Mouse (Mus musculus) neural tube, embryonic 11.5 days (tissue): Measurements from ENCODE around the gene Dusp14. TPM values are rescaled to one million over a fixed set of nuclear protein-coding genes. Genes with fewer than 3 reads are reported as not detected.

Experiments
- ATAC-seq: fragments of 200-750 bp; cut with Nextera tagmentation; 2 replicates; pipeline ENCODE4 v1.8.0; 2017; ENCODE audit warnings: moderate number of reproducible peaks, mild to moderate bottlenecking, moderate TSS enrichment, moderate library complexity; ENCODE audit not compliant: insufficient read depth, low FRiP score, low TSS enrichment
- DNase-seq: peaks from one replicate; pipeline ENCODE4 v3.0.0-alpha.2; 2015; ENCODE audit warnings: low spot score
- H3K27ac ChIP-seq: fragments of 300-500 bp; sonication (generic); 2 replicates; pipeline ENCODE4 v1.5.1; 2014; ENCODE audit warnings: low read depth, mild to moderate bottlenecking, low read length
- H3K27me3 ChIP-seq: fragments of 300-500 bp; sonication (generic); 2 replicates; pipeline ENCODE4 v1.6.1; 2014; ENCODE audit warnings: mild to moderate bottlenecking, low read length, mixed read lengths; ENCODE audit not compliant: control insufficient read depth, insufficient read depth
- H3K36me3 ChIP-seq: fragments of 300-500 bp; sonication (generic); 2 replicates; pipeline ENCODE4 v1.6.1; 2014; ENCODE audit warnings: mild to moderate bottlenecking, low read length, moderate library complexity, mixed read lengths; ENCODE audit not compliant: control insufficient read depth, insufficient read depth
- H3K4me1 ChIP-seq: fragments of 300-500 bp; sonication (generic); 2 replicates; pipeline ENCODE4 v1.6.1; 2014; ENCODE audit warnings: low read length, mixed read lengths; ENCODE audit not compliant: control insufficient read depth, insufficient read depth
- H3K4me2 ChIP-seq: fragments of 300-500 bp; sonication (generic); 2 replicates; pipeline ENCODE4 v1.6.1; 2014; ENCODE audit warnings: low read depth, mild to moderate bottlenecking, moderate library complexity
- H3K4me3 ChIP-seq: fragments of 300-500 bp; sonication (generic); 2 replicates; pipeline ENCODE4 v1.5.1; 2014; ENCODE audit warnings: low read depth, low read length
- H3K9ac ChIP-seq: fragments of 300-500 bp; sonication (generic); 2 replicates; pipeline ENCODE4 v1.6.1; 2014; ENCODE audit warnings: mild to moderate bottlenecking, low read length
- H3K9me3 ChIP-seq: fragments of 300-500 bp; sonication (generic); 2 replicates; pipeline ENCODE4 v1.6.1; 2016; ENCODE audit warnings: low read length; ENCODE audit not compliant: control insufficient read depth
- WGBS: fragments of 180-500 bp; shearing (Covaris S2); extraction: QIAGEN DNeasy Blood & Tissue Kit; methylation state at CpG from one replicate; pipeline ENCODE4 v1.1.7; 2014; 5-methylcytosine and 5-hydroxymethylcytosine counted together
- polyA plus RNA-seq: library from polyadenylated mRNA; unstranded; fragments of >200 nt; fragmentation: Nextera tagmentation; extraction: Ambion mirVana; gene quantifications from 2 replicates; pipeline ENCODE4 v1.2.1, GENCODE M21; 2014

The Dusp14 gene
- polyA plus RNA-seq, 1 experiment from 2014 or later, result 13.1 TPM

DNA sequence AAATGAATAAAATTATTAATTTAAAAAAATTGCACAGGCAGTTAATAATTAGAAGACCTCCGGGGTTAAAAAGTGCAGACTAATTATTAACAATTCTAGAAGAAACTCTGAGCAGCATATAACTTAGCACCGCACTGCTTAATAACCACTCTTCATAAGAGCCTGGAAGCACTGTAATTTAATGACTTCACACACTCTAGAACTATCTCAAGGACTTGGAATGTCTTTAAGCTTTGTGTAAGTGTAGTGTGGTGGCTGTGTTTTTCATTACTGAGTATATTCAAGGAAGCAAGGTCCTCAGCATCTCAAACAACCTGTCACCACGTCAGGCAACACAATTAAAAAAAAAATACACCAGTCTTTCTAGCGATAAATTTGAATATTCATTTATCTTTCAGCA is 26.0 kb upstream of the Dusp14 start:
- H3K36me3 ChIP-seq, result no peaks in the 10 kb centered on the region; the same call in 1 of the 2 replicates
- no peak for ATAC-seq
- no peak overlapping the region for H3K4me3 ChIP-seq
- H3K4me1 ChIP-seq, result no peaks in the 10 kb centered on the region
- no peaks in the 10 kb centered on the region for H3K27me3 ChIP-seq
- H3K9ac ChIP-seq, result no peak overlapping the region
- no peak overlapping the region for H3K27ac ChIP-seq
- H3K9me3 ChIP-seq, result no peaks in the 10 kb centered on the region
- DNase-seq, result no peak
- H3K4me2 ChIP-seq, result no peak overlapping the region
- WGBS, result 85% methylated on average over 4 of the region's 4 CpGs

DNA sequence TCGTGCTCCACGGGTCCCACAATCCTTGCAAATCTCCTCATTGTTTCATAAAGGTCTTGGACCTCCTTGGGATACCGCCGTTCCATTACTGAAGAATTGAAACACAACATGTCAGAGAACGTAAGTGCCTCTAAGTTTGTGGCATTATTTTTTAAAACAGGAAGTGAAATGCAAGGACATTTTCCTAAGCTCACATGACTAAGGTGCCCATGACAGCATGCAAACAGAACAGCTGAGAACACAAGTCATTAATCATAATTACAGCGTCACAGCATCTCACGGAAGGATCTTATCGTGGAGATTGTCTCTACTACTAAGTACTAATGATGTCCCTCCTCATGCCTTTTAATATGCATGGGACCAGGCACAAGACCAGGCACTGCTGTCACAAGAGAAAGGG is 21.5 kb upstream of the Dusp14 start:
- H3K4me3 ChIP-seq, result no peak overlapping the region
- no peaks in the 10 kb centered on the region; the same call in 1 of the 2 replicates for H3K36me3 ChIP-seq
- H3K4me2 ChIP-seq, result no peak overlapping the region
- no peaks in the 10 kb centered on the region for H3K4me1 ChIP-seq
- H3K9ac ChIP-seq, result no peak overlapping the region
- ATAC-seq, result no peak
- WGBS, result 91% methylated on average over 8 of the region's 8 CpGs
- H3K27ac ChIP-seq, result no peak overlapping the region
- DNase-seq, result no peak
- no peaks in the 10 kb centered on the region for H3K27me3 ChIP-seq
- H3K9me3 ChIP-seq, result no peaks in the 10 kb centered on the region

DNA sequence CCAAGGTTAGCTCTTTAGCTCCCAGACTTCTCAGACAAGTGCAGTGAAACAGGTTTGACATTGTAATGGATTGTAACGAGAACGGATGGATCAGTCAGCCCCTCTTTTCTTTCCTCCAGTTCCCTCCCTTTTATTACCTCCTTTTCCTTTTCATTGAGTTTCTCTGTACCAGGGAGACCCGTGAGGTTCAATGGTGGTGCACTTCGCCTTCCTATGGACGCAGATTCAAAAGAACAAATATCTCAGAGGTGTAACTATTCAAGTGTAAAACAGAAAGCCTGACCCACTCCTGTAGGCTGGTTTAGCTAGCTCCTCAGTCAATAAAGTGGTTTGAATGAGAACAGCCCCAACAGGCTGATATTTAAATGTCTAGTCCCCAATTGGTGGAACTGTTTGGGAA is 12.8 kb upstream of the Dusp14 start:
- DNase-seq (no peak), ATAC-seq (no peak)
- Histone ChIP-seq H3K4me3 (no peak overlapping the region), H3K9me3 (no peaks in the 10 kb centered on the region), H3K27ac (no peak overlapping the region), H3K4me2 (no peak overlapping the region), H3K4me1 (no peaks in the 10 kb centered on the region), H3K27me3 (no peaks in the 10 kb centered on the region), H3K36me3 (peaks cover 2% of the 10 kb centered on the region; the same call in 1 of the 2 replicates), H3K9ac (no peak overlapping the region)
- 80% methylated on average over 5 of the region's 5 CpGs for WGBS

DNA sequence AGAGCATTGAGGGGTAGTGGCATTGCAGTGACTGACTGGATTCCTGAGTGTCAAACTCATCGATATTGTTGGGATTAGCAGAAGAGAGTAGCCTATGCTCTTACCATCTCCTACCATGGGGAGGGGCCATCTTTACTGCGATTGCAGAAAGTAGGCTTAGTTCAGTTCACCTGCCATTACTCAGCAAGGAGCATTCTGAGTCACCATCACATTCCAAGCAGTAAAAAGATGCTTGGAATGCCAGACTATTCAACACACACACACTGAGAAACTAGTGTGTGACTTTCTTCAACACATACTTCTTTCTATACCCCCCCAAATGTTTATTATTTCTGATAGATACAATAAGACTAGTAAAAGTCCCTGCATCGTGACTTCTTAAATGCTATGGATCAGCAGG is 11.3 kb upstream of the Dusp14 start:
- no peaks in the 10 kb centered on the region for H3K27me3 ChIP-seq
- H3K4me2 ChIP-seq, result no peak overlapping the region
- no peak overlapping the region for H3K4me3 ChIP-seq
- DNase-seq, result no peak
- H3K9me3 ChIP-seq, result no peaks in the 10 kb centered on the region
- H3K36me3 ChIP-seq, result peaks cover 2% of the 10 kb centered on the region; the same call in 1 of the 2 replicates
- H3K27ac ChIP-seq, result no peak overlapping the region
- no peak for ATAC-seq
- 88% methylated on average over 3 of the region's 3 CpGs for WGBS
- no peaks in the 10 kb centered on the region for H3K4me1 ChIP-seq
- no peak overlapping the region for H3K9ac ChIP-seq

DNA sequence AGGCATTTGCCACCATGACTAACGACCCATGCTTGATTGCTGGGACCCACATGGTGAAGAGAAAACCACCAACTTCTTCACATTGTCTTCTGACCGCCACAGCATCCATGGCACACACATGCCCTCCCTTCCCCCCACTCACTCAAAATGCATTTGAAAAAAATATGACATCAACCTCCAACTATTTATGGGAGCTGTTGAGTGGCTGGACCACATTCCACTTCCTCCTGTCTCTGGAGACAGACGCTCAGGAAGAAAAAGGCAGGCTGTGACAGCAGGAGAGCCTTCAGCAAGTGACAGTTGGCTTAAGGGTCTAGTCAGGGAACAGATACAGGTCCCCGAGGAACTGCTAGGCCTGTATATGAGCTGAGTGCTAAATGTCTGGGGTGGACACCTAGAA is 10.8 kb upstream of the Dusp14 start:
- H3K9me3 ChIP-seq, result no peaks in the 10 kb centered on the region
- no peak for ATAC-seq
- WGBS, result 82% methylated on average over 4 of the region's 4 CpGs

DNA sequence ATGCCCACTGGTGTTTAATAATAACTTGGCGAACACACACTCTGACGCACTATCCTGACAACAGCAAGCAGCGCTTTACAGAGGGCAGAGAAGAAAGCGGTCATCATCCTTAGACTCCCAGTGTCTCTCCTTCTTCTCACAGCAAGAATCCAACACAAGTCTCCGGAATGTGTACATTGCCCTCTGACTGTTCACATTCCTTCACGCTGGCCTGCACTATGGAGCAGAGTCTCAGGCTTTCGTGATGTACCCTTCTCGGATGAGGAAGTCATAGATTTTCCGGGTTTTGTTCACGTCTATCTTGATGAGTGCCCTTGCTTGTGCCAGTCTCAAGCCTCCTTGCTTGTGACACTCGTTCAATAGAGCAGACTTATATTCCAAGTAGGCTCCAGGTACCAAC is 10.3 kb upstream of the Dusp14 start:
- WGBS, result 93% methylated on average over 11 of the region's 11 CpGs
- H3K9ac ChIP-seq, result no peak overlapping the region
- no peaks in the 10 kb centered on the region for H3K4me1 ChIP-seq
- peaks cover 2% of the 10 kb centered on the region; the same call in 1 of the 2 replicates for H3K36me3 ChIP-seq
- no peak for ATAC-seq
- H3K4me3 ChIP-seq, result no peak overlapping the region
- H3K27me3 ChIP-seq, result no peaks in the 10 kb centered on the region
- no peak overlapping the region for H3K4me2 ChIP-seq
- DNase-seq, result no peak
- H3K27ac ChIP-seq, result no peak overlapping the region
- H3K9me3 ChIP-seq, result no peaks in the 10 kb centered on the region

More for the DNA sequence above, 10.8 kb upstream of the Dusp14 start:
- no peak for DNase-seq
- H3K4me3 ChIP-seq, result no peak overlapping the region
- no peak overlapping the region for H3K9ac ChIP-seq
- H3K27ac ChIP-seq, result no peak overlapping the region
- no peaks in the 10 kb centered on the region for H3K4me1 ChIP-seq
- H3K27me3 ChIP-seq, result no peaks in the 10 kb centered on the region
- no peak overlapping the region for H3K4me2 ChIP-seq
- peaks cover 2% of the 10 kb centered on the region; the same call in 1 of the 2 replicates for H3K36me3 ChIP-seq

DNA sequence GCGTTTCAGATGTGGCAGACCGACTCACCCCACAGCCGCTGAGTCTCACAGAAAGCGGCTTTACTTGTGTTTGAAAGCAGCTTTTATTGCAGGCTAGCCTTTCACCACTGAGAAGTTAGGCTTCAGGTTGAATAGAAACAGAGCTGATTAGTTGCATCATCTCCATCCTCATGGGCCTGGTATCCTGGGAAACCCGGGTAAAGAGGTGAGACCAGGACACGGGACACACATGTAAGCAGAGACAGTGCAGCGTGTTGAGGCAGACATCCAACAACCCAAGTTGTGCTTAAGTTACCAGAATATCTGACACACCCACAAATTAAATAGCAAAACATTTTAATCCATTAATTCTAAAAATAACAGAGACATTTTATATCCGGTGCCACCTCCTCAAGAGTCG is 9.5 kb upstream of the Dusp14 start:
- H3K27me3 ChIP-seq, result no peaks in the 10 kb centered on the region
- H3K4me1 ChIP-seq, result no peaks in the 10 kb centered on the region
- DNase-seq (no peak), ATAC-seq (no peak)
- peaks cover 2% of the 10 kb centered on the region; the same call in 1 of the 2 replicates for H3K36me3 ChIP-seq
- H3K4me3 ChIP-seq, result no peak overlapping the region
- H3K9ac ChIP-seq, result no peak overlapping the region
- no peaks in the 10 kb centered on the region for H3K9me3 ChIP-seq
- no peak overlapping the region for H3K27ac ChIP-seq
- 91% methylated on average over 9 of the region's 9 CpGs for WGBS
- H3K4me2 ChIP-seq, result no peak overlapping the region

DNA sequence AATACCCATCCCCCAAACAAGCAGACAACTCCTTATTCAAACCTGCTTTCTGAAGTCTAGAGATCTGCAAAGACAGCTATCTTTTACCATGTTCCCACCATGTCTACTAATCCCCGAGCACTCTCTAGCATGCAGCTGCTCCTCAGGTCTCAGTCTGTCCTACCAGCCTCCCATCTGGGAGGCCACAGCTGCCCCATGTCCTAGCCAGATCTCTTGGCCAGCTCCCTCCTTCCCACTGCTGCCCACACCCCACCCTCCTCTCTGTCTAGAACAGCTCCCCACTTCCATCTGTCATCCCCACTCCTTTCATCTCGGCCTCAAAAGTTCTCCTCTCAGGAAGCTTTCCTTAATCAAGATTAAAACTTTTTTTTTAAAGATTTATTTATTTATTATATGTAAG is 7.9 kb upstream of the Dusp14 start:
- H3K9me3 ChIP-seq, result no peaks in the 10 kb centered on the region
- H3K27ac ChIP-seq, result no peak overlapping the region
- peaks cover under 1% of the 10 kb centered on the region; the same call in 1 of the 2 replicates for H3K36me3 ChIP-seq
- no peaks in the 10 kb centered on the region for H3K4me1 ChIP-seq
- no peaks in the 10 kb centered on the region for H3K27me3 ChIP-seq
- WGBS, result 78% methylated on average over 2 of the region's 2 CpGs
- H3K4me2 ChIP-seq, result no peak overlapping the region
- ATAC-seq (no peak), DNase-seq (no peak)
- no peak overlapping the region for H3K4me3 ChIP-seq
- H3K9ac ChIP-seq, result no peak overlapping the region

DNA sequence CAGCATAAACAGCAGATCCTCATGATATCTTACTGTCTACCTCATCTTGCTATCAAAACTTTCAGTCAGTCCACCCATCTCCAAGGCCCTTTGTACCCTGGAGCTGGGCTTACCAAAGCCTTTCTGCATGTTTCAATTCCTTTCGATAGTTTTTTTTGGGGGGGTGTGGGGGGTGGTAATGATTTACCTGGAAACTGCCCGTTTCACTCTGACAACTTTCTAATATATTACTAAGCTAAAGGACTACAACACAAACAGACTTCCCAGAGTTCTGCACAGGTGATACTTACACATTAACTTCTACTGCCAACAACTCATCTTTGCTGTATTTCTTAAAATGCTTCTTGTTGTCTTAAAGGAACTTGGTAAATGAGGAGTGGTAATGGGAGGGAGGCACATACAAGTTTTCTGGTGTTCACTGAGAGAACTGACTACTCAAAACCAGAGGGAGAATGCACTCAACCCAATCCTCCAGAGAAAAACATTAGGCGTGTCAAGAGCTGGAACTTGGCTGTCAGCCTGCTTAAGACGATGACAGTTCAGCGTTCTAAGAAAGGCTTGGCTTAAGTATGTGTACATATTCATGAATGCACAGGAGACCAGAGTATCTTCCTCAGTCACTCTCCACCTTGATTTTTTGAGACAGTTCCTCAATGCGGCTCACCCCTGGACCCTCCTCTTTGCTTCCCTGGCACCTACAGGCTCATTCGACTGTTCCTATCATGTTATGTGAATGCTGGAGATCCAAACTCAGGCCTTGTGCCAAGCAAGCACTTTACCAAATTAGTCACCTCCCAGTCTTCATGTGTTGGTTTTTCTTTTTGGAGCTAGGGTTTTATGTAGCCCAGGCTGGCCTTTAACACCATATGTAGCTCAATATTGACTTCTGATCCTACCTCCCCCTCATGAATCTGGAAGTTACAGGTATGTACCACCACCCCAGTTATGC is 5.0 kb upstream of the Dusp14 start:
- DNase-seq (no peak), ATAC-seq (no peak)
- Histone ChIP-seq H3K9ac (no peak overlapping the region), H3K4me3 (no peak overlapping the region), H3K4me2 (no peak overlapping the region), H3K27ac (no peak overlapping the region), H3K36me3 (no peaks in the 10 kb centered on the region), H3K4me1 (no peaks in the 10 kb centered on the region), H3K27me3 (peaks cover under 1% of the 10 kb centered on the region), H3K9me3 (no peaks in the 10 kb centered on the region)
- WGBS, result 84% methylated on average over 7 of the region's 7 CpGs
